Mouse (Mus musculus): ENCODE measurements around the gene Ang. TPM values are rescaled to one million over a fixed set of nuclear protein-coding genes. Genes with fewer than 3 reads are reported as not detected.

The Ang gene
- total RNA-seq, 2 experiments from 2014 or later = 3.2 to 4.0 TPM

Other genes starting within 250 kb of the Ang start
- gene Tep1, start 220.6 kb upstream of the Ang start, total RNA-seq (2021) = 10 to 100 TPM; 10.9 to 11.6 TPM
- gene Klhl33, start 193.6 kb upstream of the Ang start, total RNA-seq (2021) = 1 to 10 TPM; 5.7 to 5.9 TPM
- 10 to 100 TPM; 59.5 to 66.3 TPM for gene Osgep, start 166.3 kb upstream of the Ang start, total RNA-seq (2021)
- gene Apex1, start 166.2 kb upstream of the Ang start, total RNA-seq (2021) = 10 to 100 TPM; 39.5 to 43.4 TPM
- 10 to 100 TPM; 23.7 to 25.4 TPM for gene Pip4p1, start 160.3 kb upstream of the Ang start, total RNA-seq (2021)
- 10 to 100 TPM; 15.2 to 17.3 TPM for gene Pnp, start 160.1 kb upstream of the Ang start, total RNA-seq (2021)
- 10 to 100 TPM; 13.0 to 14.4 TPM for gene Gm49342, start 146.6 kb upstream of the Ang start, total RNA-seq (2021)
- gene Pnp2, start 135.2 kb upstream of the Ang start, total RNA-seq (2021) = 1 to 10 TPM in 1 of 2 experiments, under 1 TPM in 1; 0.69 to 1.1 TPM
- under 1 TPM; 0.17 TPM for gene Rnase10, start 83.4 kb upstream of the Ang start, total RNA-seq (2021)
- not detected for gene Rnase9, start 49.3 kb upstream of the Ang start, total RNA-seq (2021)
- gene Rnase11, start 41.0 kb upstream of the Ang start, total RNA-seq (2021) = not detected
- gene Rnase12, start 33.5 kb upstream of the Ang start, total RNA-seq (2021) = not detected
- gene Olfr750, start 16.7 kb upstream of the Ang start, total RNA-seq (2021) = not detected
- gene Rnase4, start 73 bp upstream of the Ang start, total RNA-seq (2021) = 10 to 100 TPM; 45.4 to 46.9 TPM
- not detected for gene Eddm3b, start 23.3 kb downstream of the Ang start, total RNA-seq (2021)
- gene Rnase6, start 32.8 kb downstream of the Ang start, total RNA-seq (2021) = under 1 TPM; 0.31 to 0.69 TPM
- under 1 TPM; 0.52 to 0.72 TPM for gene Rnase1, start 55.6 kb downstream of the Ang start, total RNA-seq (2021)
- gene Rnase2b, start 71.1 kb downstream of the Ang start, total RNA-seq (2021) = not detected
- not detected for gene Ang2, start 108.0 kb downstream of the Ang start, total RNA-seq (2021)
- not detected for gene Ear14, start 112.2 kb downstream of the Ang start, total RNA-seq (2021)
- not detected for gene Rnase2a, start 165.0 kb downstream of the Ang start, total RNA-seq (2021)